12 mouse cellular contexts compared by ENCODE assay signal in the genomic region with DNA sequence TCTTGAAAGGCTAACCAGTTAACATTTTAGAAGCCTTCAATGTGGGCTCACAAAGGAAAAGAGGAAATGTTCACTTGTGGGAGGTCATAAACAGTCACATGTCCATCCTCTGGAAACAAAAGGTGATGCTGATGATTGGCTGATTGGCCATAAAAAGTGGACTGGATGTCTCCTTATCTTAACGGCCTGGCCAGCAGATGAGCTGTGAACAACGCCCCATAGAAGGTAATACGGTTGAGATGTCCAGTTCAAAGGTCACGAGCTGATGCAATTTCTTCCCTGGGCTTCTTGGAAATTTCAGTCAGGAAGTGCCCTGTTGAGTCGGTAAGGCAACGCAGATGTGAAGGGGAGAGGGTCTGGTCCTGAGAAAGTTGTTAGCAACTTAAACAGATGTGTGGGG. TPM values are rescaled to one million over a fixed set of nuclear protein-coding genes. Genes with fewer than 3 reads are reported as not detected.
DNase-seq lines count a peak whose midpoint lies in the region; ATAC-seq lines count a peak whose summit lies in the region.
"Had no signal": no experiment of that assay in that cellular context is flagged by ENCODE, and none has a peak within 500 bp of the region (broad histone marks: within the 10 kb centered on the region; RNA-seq: fewer than 3 reads in every experiment).

No protein-coding gene starts in this region.

- no peak overlapping the region for H3K27ac ChIP-seq in kidney, embryonic 14.5 days (ENCODE audit: low read depth, low read length)
- peak overlapping the region; percentile 80 for H3K27ac ChIP-seq in intestine, embryonic 16.5 days (ENCODE audit: low read length)
- no peak overlapping the region for H3K27ac ChIP-seq in hindbrain, embryonic 12.5 days
- H3K27ac ChIP-seq: embryonic facial prominence, embryonic 15.5 days; neural tube, embryonic 13.5 days had no signal

- no peaks in the 10 kb centered on the region for H3K36me3 ChIP-seq in kidney, embryonic 14.5 days (ENCODE audit: control insufficient read depth, insufficient read depth, low read length)
- H3K36me3 ChIP-seq in intestine, embryonic 16.5 days (ENCODE audit: control insufficient read depth, insufficient read depth, low read length) = no peaks in the 10 kb centered on the region
- H3K36me3 ChIP-seq in megakaryocyte, embryonic 14.5 days (replicated peaks; ENCODE audit: low read length) = peaks cover 8% of the 10 kb centered on the region
- no peaks in the 10 kb centered on the region for H3K36me3 ChIP-seq in hindbrain, embryonic 12.5 days
- H3K36me3 ChIP-seq: embryonic facial prominence, embryonic 15.5 days; neural tube, embryonic 13.5 days had no signal

- 12% methylated on average over 6 of the region's 6 CpGs for WGBS in kidney, embryonic 14.5 days
- WGBS in intestine, embryonic 16.5 days = 11% methylated on average over 6 of the region's 6 CpGs
- 16% methylated on average over 6 of the region's 6 CpGs for WGBS in hindbrain, embryonic 12.5 days

- no peaks in the 10 kb centered on the region for H3K27me3 ChIP-seq in kidney, embryonic 14.5 days (ENCODE audit: control insufficient read depth, insufficient read depth, low read length)
- no peaks in the 10 kb centered on the region for H3K27me3 ChIP-seq in intestine, embryonic 16.5 days (replicated peaks; ENCODE audit: control insufficient read depth, insufficient read depth, low read length)
- H3K27me3 ChIP-seq in megakaryocyte, embryonic 14.5 days (replicated peaks) = no peaks in the 10 kb centered on the region
- no peaks in the 10 kb centered on the region for H3K27me3 ChIP-seq in hindbrain, embryonic 12.5 days
- H3K27me3 ChIP-seq: embryonic facial prominence, embryonic 15.5 days; neural tube, embryonic 13.5 days had no signal

- peak; percentile 55 for DNase-seq in kidney, adult 8-10 months
- DNase-seq in ZHBTc4 (ENCODE audit: low read depth, low spot score) = peak; percentile 16
- DNase-seq in adrenal gland, postnatal 10 days = no peak
- no peak for DNase-seq in cerebellum, postnatal 14 days
- DNase-seq: heart, postnatal 10 days had no signal

- no peak overlapping the region for H3K4me2 ChIP-seq in kidney, embryonic 14.5 days (replicated peaks; ENCODE audit: low read depth, low read length)
- H3K4me2 ChIP-seq in intestine, embryonic 16.5 days (ENCODE audit: low read depth, low read length) = peak overlapping the region; percentile 10; the same call in 1 of the 2 replicates
- H3K4me2 ChIP-seq in hindbrain, embryonic 12.5 days (replicated peaks) = no peak overlapping the region
- H3K4me2 ChIP-seq: embryonic facial prominence, embryonic 15.5 days; midbrain, embryonic 11.5 days; neural tube, embryonic 13.5 days had no signal

- H3K4me3 ChIP-seq in kidney, embryonic 14.5 days (ENCODE audit: low read length) = no peak overlapping the region
- no peak overlapping the region for H3K4me3 ChIP-seq in intestine, embryonic 16.5 days (ENCODE audit: low read length)
- peak overlapping the region; percentile 82 for H3K4me3 ChIP-seq in megakaryocyte, embryonic 14.5 days (replicated peaks)
- H3K4me3 ChIP-seq in hindbrain, embryonic 12.5 days = no peak overlapping the region
- H3K4me3 ChIP-seq: embryonic facial prominence, embryonic 15.5 days; neural tube, embryonic 13.5 days had no signal

- H3K9ac ChIP-seq in kidney, embryonic 14.5 days (ENCODE audit: low read depth, low read length) = no peak overlapping the region
- no peak overlapping the region for H3K9ac ChIP-seq in intestine, embryonic 16.5 days (ENCODE audit: low read depth, low read length)
- H3K9ac ChIP-seq in hindbrain, embryonic 12.5 days = no peak overlapping the region
- H3K9ac ChIP-seq: embryonic facial prominence, embryonic 15.5 days; neural tube, embryonic 13.5 days had no signal

- no peaks in the 10 kb centered on the region for H3K9me3 ChIP-seq in kidney, embryonic 14.5 days (ENCODE audit: control insufficient read depth, low read length)
- H3K9me3 ChIP-seq in intestine, embryonic 16.5 days (ENCODE audit: control insufficient read depth, low read length) = no peaks in the 10 kb centered on the region
- no peaks in the 10 kb centered on the region for H3K9me3 ChIP-seq in megakaryocyte, embryonic 14.5 days
- no peaks in the 10 kb centered on the region for H3K9me3 ChIP-seq in hindbrain, embryonic 12.5 days (replicated peaks)
- H3K9me3 ChIP-seq: embryonic facial prominence, embryonic 15.5 days; neural tube, embryonic 13.5 days had no signal

- H3K4me1 ChIP-seq in kidney, embryonic 14.5 days (ENCODE audit: control insufficient read depth, insufficient read depth, low read length) = peaks cover 11% of the 10 kb centered on the region; the same call in 1 of the 2 replicates
- H3K4me1 ChIP-seq in intestine, embryonic 16.5 days (ENCODE audit: control insufficient read depth, insufficient read depth, low read length) = peaks cover 9% of the 10 kb centered on the region
- H3K4me1 ChIP-seq in megakaryocyte, embryonic 14.5 days = peaks cover 79% of the 10 kb centered on the region
- peaks cover 15% of the 10 kb centered on the region for H3K4me1 ChIP-seq in hindbrain, embryonic 12.5 days

- no peak for ATAC-seq in kidney, embryonic 14.5 days (ENCODE audit: low FRiP score, low TSS enrichment)
- peak; percentile 47 for ATAC-seq in intestine, embryonic 16.5 days
- ATAC-seq in hindbrain, embryonic 12.5 days (ENCODE audit: low FRiP score) = no peak

RNA-seq across cellular contexts. Expression of gene Bmp2k, which starts 28.9 kb away (rescaled TPM):
- polyA plus RNA-seq in kidney, embryonic 14.5 days (2014; fragmentation: Nextera tagmentation; extraction: Ambion mirVana) = 9.7 and 10.9 TPM in 2 replicates
- polyA plus RNA-seq in intestine, embryonic 16.5 days (2015; fragmentation: Nextera tagmentation; extraction: Ambion mirVana) = 12.5 and 17.2 TPM in 2 replicates
- 11.6 and 15.5 TPM in 2 replicates for polyA plus RNA-seq in megakaryocyte, embryonic 14.5 days (2012; ENCODE audit: insufficient read depth, low replicate concordance)
- 10 to 100 TPM; 22.3 to 24.7 TPM for total RNA-seq in adrenal gland, postnatal 10 days (2021)
- 12.8 and 15.2 TPM in 2 replicates for polyA plus RNA-seq in hindbrain, embryonic 12.5 days (2016; fragmentation: Nextera tagmentation; extraction: Ambion mirVana)

Comparison
In these comparisons a context has a peak if more than half of its experiments do, and no peak if none do; other contexts are left out.
1. DNase-seq: peak in kidney, adult 8-10 months (2 of 2) and ZHBTc4 (single experiment); none in adrenal gland, postnatal 10 days (single experiment) and cerebellum, postnatal 14 days (0 of 2).